Mouse (Mus musculus) megakaryocyte-erythroid progenitor cell, adult 5-6 weeks (primary cell): Measurements from ENCODE around the gene Sox1. TPM values are rescaled to one million over a fixed set of nuclear protein-coding genes. Genes with fewer than 3 reads are reported as not detected.

Source experiments
- ATAC-seq: replicated peaks from 2 replicates; pipeline ENCODE4 v1.8.0; 2016; ENCODE audit warnings: mild to moderate bottlenecking, inconsistent platforms; ENCODE audit not compliant: severe bottlenecking, poor library complexity, low FRiP score, low TSS enrichment
- total RNA-seq, 2 experiments: library from RNA; stranded (forward) in 1 of 2; stranded (reverse) in 1 of 2; fragments of 200-1000, 215-1000 nt in 1 of 2; fragments of >200 nt in 1 of 2; fragmentation: Nextera tagmentation in 1 of 2; gene quantifications; 2 replicates each; pipeline ENCODE4 v1.2.3; 2014 to 2017

Gene Sox1
- total RNA-seq, 2 experiments from 2014 or later: not detected

DNA sequence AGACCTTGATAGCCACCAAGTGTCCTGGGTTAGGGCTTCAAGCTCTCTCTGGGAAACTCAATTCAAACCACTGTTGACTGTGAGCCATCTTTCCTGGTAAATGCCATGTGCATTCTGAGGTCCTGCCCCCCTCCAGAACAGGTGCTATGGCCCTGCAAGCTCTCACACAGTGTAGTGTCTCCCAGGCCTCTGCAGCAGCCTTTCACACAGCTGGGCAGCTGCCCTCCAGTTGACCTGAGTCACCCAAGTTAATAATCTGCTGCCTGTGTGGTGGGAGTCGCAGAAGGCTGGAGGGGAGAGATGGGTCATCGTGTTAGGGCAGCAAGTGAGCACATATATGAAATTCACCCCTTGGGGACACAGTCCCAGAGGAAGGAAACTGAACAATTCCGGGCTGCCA, 14.9 kb downstream of the Sox1 start:
- no peak for ATAC-seq

DNA sequence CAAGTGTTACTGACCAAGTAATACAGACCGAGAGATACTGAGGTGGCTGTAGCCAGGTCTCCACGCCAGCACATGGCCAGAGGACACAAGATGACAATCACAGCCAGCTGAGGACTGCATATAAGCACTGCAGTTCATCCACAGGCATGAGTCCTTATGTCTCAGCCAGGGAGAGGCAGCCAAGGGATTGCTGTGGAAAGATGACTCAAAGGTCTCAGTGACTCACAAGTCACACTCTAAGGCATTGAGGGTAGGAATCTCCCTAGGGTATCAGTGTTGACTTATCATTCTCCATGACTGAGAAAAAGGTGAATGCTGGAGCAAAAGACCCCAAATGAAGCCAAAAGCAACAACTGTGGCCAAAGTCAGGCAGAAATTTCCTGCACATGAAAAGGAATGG, 22.0 kb downstream of the Sox1 start:
- no peak for ATAC-seq

DNA sequence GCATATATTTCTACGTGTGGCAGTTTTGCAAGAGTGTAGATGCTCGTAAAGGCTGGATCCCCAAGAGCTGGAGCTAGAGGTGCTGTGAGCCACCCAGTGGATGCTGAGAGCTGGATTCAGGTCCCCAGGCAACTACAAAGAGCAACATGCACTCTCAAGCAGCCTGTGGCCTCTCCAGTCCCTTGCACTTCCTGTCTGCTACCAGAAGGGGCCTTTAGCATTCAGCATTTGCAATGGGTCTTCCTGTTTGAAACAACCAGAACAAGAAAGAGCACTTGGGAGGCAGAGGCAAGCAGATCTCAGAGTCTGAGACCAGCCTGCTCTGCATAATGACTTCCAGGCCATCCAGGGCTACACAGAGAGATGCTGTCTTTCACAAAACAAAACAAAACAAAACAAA, 25.4 kb downstream of the Sox1 start:
- no peak for ATAC-seq

DNA sequence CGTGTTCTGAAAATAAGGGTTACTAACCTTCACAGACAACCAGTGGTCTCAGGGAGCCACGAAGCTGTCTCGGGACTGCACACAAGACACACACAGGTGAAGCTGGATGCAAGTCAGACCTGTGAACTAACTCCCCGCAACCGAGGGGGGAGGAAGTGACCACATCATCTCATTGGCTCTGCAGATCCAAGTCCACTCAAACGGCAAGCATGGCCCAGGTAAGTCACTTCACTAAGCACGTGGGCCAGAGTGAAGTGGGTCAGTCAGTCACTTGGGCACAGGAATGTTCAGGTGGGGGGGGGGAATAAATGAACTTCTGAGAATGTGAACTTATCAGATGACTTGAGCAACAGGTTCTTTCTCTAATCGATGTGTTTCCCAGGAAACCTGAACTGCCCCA, 30.8 kb downstream of the Sox1 start:
- no peak for ATAC-seq

DNA sequence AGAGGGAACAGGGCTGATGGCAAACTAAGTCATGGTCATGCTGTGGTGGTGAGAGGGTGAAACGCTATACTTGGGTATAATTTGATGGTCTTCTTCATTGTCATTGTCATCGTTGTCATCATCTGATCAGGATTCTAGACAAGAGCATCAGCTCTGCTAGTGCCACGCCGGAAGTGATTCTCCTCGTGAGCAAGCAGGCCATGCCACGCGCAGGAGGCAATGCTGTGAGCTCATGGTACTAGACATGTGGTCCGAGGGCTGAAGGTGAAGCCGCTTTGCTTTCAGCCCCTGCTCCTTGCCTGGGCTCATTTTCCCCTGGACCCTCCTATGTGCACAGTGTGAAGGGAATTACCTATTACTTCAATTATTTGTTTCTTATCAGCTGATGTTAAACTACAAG, 32.3 kb downstream of the Sox1 start:
- no peak for ATAC-seq

DNA sequence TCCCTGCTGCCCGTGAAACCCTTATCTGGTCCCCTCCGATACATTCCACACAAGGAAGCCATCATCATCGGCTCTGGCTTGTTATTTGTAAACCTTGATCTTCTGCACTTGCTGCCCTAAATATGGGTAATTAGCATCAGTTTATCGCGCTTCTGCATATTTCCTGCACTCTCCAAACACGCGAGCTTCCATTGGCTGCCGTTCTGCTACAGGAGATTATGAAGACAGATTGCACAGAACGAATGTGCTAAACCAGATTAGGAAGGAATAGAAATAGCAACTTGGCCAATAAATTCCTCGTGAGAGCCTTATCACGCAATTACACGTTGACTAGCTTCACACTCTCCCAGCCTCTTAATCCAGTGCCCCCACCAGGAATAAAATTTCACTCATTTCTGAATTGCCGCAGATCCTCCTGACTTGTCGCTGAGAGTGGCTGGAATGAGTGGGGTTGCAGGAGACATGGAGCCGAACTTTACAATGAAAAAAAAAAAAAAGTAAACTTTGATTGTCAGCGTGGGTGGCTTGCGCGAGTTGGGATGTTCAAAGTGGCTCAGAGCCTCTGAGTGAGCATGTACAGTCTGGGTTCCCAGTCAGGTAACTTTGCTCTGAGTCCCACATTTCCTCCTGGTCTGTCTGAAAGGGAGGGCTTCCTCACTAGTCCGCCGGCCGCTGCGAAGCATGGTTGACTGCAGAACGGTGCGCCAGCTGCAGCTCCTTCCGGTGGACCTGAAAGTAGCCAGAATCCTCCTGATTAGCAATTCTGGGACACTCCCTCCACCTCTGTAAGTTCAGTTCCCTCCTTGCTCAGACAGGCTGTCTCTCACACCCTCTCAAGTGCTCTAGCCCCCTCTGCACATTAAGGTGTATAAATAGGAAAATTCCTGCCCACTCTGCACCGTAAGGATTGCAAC, 33.0 kb downstream of the Sox1 start:
- ATAC-seq: no peak

DNA sequence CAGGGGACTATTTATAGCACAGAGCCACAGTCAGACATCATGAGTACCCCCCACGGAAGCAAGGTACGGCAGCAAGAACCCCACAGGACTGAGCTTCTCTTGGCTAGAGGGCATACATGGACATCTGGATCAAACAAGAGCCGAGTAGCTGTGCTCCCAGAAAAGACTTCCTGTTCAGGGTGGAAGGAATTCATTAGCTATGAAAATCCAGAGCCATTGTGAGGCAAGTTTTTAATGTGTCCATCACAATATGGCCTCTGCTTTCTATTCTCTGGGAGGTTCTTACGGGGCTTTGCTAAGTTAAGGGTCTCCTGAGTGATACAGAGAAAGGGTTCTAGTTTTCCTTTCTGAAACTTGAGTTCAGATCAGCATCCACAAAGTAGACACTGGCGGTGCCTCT, 33.8 kb downstream of the Sox1 start:
- ATAC-seq: no peak

DNA sequence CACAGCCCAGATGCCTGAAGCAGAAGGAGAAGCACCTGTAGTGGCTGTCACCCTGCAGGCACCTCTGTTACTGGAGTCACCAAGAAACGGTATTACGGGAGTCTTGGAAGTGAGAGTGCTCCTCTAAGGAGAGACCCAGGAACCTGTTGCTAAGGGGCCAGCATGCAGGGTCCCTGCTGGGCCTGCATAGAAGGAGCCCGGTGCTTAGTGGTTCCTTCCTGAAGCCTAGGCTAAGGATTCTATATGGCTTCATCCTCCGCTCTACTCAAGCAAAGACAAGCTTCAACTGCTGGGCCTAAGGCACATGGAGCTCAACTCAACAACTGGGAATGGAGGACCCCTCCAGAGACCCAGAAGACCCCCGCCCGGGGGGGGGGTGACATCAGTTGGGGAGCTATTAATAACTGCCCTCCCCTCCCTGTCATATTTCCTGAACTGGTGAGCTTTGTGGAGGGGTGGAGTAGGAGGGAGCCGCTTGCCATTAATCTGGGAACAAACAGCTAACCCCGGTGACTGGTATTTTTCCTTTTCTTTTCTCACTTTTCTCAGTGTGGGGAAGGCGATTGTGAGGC, 34.6 kb downstream of the Sox1 start:
- no peak for ATAC-seq

DNA sequence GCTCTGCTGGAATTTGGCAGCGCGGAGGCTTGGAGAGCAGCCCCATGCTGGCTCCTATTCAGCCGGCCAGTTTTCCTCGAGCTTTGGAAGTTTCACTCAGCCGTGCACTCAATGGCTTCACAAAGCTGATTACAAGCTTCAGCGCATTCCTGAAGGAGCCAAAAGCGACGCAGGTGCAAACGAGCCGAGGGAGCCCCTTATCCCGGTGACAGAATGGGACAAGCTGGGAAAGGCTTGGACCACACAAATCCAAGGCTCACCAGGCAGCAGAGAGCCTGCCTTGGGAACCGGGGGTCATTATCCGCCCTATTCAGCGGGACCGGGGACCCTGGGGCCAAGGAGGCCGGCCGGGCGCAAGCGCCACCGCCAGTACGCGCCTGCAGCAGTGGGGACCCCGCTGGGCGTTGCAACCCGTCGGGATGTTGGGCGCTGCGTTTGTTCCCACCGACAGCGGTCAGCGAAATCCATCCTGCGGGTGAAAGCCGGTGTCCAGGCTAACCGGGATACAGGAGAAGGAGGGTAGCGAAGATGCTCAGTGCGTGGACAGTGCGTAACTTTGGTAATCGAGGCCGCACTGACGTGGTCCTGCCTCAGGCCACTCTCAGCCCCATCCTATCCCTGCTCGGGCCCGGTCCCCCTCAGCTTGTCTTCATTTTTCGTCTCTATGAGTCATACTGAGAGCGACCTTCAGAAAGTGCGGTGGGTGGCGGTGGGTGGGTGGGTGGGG, 35.2 kb downstream of the Sox1 start:
- ATAC-seq: no peak

DNA sequence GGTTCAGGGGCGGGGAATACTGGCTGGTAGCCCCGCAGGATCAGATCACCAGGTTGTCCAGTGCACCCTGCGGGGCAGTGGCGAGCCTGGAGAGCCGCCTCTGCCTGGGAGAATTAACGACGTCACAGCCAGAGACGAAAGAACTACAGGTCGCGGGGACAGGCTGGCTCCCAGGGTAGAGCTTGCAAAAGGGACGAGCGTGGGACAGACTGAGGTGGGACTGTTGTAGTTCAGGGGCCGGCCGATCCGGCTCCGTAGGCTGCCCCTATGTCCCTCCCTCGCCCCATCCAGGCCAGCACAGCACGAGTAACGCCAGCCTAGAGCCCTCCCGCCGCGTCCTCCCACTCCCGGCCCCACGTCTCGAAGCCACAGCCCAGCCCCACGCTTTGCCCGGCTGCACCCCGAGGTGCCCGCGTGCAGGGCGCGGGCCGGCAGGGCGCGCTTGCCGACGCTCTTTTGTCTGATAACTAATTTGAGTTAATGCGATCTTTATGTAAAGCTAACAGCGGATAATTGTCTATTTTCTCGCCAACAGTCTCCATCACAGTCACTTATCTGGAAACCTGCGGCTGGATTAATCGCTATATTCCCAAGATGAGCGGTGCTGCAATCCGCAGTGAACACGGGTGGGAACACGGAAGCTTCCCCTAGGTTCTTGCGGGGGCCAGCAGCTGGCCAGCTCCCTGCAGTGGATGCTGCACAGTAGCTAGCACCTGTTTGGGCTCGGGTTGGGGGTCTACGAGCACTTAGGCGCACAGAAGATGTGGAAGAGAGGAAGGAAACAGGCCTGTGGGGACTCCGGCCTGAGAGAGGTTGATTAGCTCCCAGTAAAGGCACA, 36.0 kb downstream of the Sox1 start:
- ATAC-seq: no peak

DNA sequence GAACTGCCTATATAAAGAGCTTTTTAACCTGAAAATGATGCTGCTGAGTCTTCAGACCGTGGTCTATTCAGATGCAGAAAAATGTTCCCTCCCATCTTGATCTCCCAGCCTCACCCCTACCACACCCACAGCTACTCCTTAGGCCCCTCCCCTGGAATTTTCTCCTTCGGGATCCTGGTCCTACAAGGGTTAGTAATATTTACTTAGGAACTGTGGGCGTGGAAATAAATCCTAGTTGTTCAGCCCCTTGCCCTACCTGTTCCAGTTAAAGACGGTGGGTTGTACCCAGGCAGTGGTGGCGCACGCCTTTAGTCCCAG, 36.6 kb downstream of the Sox1 start:
- ATAC-seq: no peak

DNA sequence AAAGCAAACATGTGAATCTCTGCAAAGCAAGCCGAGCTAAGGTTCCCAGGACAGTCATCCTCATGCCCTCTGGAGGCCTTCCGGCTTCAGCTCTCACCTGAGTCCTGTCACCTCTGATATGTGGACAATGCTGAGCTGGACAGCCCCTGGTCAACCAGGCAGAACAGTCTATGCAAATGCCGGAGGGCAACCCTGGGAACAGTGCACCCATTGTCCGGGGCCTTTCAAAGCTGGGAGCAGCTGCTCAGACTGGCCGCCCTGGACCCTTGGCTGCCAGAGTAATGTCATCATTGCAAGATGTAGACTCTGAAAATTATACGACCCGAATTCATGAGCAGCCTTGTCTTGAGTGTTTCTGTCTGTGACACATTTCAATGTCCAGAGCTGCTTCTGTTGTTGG, 37.5 kb downstream of the Sox1 start:
- no peak for ATAC-seq

DNA sequence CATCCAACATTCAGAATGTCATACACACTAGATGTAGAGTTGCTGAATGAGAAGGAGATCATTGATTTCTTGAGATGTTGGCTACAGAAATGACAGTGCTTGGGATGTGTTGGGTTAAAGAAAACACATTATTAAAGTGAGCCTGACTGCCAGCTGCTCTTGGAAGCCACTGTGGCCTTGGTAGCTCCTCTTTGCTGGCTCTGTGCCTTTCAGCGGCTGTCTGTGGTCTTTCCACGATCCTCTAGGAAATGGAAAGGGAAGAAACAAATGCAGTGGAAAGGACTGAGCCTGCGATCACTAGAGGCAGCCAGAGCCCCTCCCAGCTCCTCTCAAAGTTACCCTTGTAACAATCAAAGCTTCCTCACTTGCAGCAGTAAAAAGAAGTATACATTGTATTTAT, 39.7 kb downstream of the Sox1 start:
- ATAC-seq: no peak

DNA sequence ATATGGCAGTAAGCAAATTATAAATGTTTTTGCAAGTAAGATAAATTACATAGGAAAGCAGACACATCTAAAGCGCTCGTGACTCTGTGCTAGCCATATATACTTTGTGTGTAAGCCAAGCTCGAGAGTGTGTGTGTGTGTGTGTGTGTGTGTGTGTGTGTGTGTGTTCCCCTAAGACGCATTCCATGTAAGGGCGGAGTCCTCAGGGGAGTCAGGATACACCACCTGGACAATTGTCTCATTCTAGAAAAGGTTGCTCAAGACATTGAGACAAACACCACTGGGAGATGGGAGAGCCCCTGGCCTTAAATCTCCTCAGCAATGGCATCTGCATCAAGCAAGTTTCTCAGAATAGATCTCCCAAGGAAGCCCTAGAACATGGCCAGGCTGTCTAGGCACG, 42.9 kb downstream of the Sox1 start:
- ATAC-seq: no peak

DNA sequence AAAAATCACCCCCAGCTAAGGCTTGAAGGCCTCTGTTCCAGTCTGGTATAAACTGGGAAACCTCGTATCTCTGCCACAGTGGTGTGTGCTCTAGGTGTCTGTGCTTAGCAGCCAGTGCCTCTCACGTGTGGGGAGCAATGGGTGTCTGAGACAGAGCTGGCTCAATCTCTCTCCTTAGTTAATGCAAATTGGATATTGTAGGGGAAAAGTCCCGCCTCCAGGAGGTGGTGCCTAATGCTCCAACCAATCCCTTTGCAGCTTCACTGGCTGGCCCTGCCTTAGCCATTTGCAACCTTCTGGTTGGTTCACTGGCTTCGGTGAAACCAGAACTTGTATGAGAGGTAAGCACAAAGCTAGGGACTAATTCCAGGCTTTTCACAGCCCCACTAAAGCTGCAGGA, 43.9 kb downstream of the Sox1 start:
- ATAC-seq: no peak

DNA sequence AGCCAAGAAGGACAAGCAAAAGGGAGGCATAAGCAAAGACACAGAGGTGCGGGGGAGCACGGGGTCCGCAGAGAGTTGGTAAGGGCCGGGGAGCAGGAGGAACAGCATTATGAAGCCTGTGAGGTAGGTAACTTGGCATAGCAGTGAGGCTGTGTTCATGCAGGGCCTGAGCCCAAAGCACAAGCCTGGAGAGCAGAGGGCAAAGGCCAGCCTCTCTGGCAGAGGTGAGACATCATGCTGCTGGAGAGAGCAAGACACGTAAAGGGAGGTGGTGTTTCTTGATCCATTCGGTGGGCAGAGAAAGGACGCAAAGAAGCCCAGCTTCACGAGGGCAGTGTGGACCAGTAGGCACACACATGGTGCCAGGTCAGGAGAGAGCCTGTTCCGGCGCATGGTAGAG, 44.8 kb downstream of the Sox1 start:
- ATAC-seq: no peak

DNA sequence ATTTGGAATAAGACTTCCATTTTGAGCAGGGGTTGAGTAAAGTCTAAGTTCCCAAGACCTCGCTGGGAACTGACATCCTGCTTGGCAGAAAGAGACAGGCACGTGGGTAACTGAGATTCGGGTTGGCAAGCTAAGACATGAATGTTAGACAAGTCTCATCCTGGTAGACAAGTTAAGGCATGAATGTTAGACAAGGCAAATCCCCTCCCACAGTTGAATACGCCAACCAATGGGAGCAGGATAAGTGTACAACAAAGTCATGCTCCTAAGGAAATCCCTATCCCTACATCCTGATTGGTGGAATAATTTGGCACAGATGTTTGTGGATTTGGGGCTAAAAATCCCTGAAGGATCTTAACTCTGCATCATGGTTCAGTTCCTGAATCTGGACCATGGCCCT, 45.9 kb downstream of the Sox1 start:
- no peak for ATAC-seq

DNA sequence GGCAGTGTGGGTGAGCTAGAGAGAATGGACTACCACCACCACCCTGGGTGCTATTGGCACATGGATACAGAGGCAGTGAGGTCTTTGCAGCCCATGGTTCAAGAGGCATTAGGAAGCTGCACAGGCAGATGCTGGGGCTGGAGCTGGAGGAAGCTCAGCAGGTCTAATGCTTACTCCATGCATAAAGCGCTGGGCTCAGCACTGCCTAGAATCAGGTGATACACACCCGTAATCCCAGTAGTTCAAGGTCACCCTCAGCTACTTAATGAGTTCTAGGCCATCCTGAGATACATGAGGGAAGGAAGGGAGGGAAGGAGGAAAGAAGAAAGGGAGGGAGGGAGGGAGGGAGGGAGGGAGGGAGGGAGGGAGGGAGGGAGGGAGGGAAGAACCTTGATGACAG, 50.2 kb downstream of the Sox1 start:
- ATAC-seq: no peak

DNA sequence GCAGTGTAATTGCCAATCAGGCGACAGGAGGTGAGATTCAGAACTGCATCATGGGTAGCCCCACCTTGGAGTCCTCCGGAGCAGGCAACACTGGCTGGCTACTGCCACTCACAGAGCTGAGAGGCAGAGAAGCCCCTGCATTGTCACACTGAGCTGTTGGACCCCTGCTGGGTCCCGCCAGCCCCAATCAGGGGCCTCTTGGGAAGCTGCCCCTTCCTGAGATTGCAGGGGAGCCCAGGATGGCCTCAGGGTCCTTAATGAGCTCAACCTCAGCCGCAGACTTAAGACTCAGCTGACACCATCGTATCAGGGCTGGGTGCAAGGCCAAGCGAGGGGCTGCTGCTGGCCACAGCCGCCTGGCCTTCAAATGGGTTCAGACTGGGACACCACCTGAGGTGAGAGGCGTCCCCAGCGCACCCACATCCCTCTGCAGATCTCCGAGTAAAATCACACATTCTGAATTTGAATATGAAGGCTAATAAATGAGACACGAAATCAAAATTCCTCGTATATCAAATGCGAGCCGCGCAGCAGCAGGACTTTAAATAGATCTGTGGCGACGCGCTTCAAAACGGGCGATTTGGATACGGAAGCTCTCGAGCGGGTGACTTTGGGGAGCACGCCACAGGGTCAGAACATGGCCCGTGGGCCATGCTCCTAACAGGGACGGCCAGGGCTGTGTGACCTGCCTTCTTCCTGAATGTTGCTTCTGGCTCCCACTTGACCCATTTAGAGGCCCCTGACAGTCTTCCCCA, 51.0 kb downstream of the Sox1 start:
- no peak for ATAC-seq
